Mouse (Mus musculus): ENCODE measurements around the gene Hist1h1d. TPM values are rescaled to one million over a fixed set of nuclear protein-coding genes. Genes with fewer than 3 reads are reported as not detected.
A peak's percentile ranks its signal among the peaks of the same experiment; 100 is the strongest.
"Not testable (repeated sequence)": the region's sequence is repeated elsewhere in the genome, so short reads cannot be mapped to it uniquely, and the experiment has no call there.

The Hist1h1d gene
- polyA plus RNA-seq, 1 experiment = 0.04 TPM

- no peak overlapping the region for H3K4me3 ChIP-seq (ENCODE audit: insufficient read depth, low read length)
- H3K27ac ChIP-seq (ENCODE audit: insufficient read depth, low read length) = no peak overlapping the region
- H3K4me1 ChIP-seq (ENCODE audit: control insufficient read depth, insufficient read depth, low read length) = peaks cover 1% of the 10 kb centered on the region; the same call in 1 of the 2 replicates
- no peak for TF ChIP-seq CTCF (IDR thresholded peaks at IDR 0.05; ENCODE audit: extremely low read depth, insufficient read depth, low read length)
- TF ChIP-seq POLR2A (IDR thresholded peaks at IDR 0.05; ENCODE audit: extremely low read depth, insufficient read depth, low read length) = no peak
Measured at GRCm38 (mm10) chr13:23529005-23529404, 24.1 kb upstream of the Hist1h1d start.

GRCm38 (mm10) chr13:23529480-23530165 lies 23.4 kb upstream of the Hist1h1d start:
- TF ChIP-seq POLR2A (IDR thresholded peaks at IDR 0.05; ENCODE audit: extremely low read depth, insufficient read depth, low read length) (no peak), CTCF (IDR thresholded peaks at IDR 0.05; ENCODE audit: extremely low read depth, insufficient read depth, low read length) (no peak)
- H3K4me3 ChIP-seq (ENCODE audit: insufficient read depth, low read length) = peak overlapping the region; percentile 47; the same call in 1 of the 2 replicates
- H3K27ac ChIP-seq (ENCODE audit: insufficient read depth, low read length) = no peak overlapping the region
- H3K4me1 ChIP-seq (ENCODE audit: control insufficient read depth, insufficient read depth, low read length) = peaks cover 4% of the 10 kb centered on the region; the same call in 1 of the 2 replicates

DNA sequence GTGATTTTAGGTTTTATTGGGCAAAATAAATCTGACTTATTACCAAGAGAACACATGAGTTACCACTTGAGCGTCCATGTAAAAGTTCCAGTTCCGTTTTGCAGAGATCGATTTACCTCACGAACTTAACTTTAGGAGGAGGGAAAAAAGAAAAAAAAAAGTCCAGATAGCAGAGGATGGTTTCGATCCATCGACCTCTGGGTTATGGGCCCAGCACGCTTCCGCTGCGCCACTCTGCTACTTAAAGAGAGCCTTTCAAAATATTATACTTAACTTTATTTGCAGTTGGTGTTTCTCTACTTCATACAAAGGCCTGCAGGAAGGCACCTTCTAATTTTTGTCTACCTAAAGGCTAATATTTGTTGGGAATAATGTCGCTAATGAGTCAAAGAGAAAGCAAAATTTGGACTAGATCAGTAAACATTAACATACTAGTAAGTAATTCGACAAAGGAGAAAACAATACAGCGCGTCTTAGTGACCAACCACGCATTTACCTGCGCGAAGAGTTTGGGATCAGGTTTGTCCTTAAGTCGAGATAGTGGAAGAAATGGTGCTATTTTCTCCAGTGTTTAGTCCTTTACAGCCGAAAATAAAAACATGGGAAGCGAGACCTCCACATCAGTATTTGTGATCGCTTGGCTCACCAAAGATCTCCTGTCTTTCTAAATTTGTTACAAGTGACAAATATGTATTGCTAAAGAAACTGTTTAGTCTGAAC lies 22.7 kb upstream of the Hist1h1d start:
- Histone ChIP-seq H3K27ac (ENCODE audit: insufficient read depth, low read length) (peak overlapping the region; percentile 67), H3K4me3 (ENCODE audit: insufficient read depth, low read length) (peak overlapping the region; percentile 47), H3K4me1 (ENCODE audit: control insufficient read depth, insufficient read depth, low read length) (peaks cover 4% of the 10 kb centered on the region; the same call in 1 of the 2 replicates)
- TF ChIP-seq CTCF (IDR thresholded peaks at IDR 0.05; ENCODE audit: extremely low read depth, insufficient read depth, low read length) = no peak
- TF ChIP-seq POLR2A (IDR thresholded peaks at IDR 0.05; ENCODE audit: extremely low read depth, insufficient read depth, low read length) = no peak

- TF ChIP-seq CTCF (IDR thresholded peaks at IDR 0.05; ENCODE audit: extremely low read depth, insufficient read depth, low read length) (no peak), POLR2A (IDR thresholded peaks at IDR 0.05; ENCODE audit: extremely low read depth, insufficient read depth, low read length) (peak; percentile 99)
- H3K4me1 ChIP-seq (ENCODE audit: control insufficient read depth, insufficient read depth, low read length) = peaks cover 4% of the 10 kb centered on the region; the same call in 1 of the 2 replicates
- H3K4me3 ChIP-seq (ENCODE audit: insufficient read depth, low read length) = peak within 1 kb of the TSS; percentile 47
- H3K27ac ChIP-seq (ENCODE audit: insufficient read depth, low read length) = peak within 1 kb of the TSS; percentile 76
Measured at GRCm38 (mm10) chr13:23530901-23531875, 21.9 kb upstream of the Hist1h1d start, which contains the start of gene Hist1h4h. TSS of gene Hist1h4h (plus strand) at chr13:23531050.

GRCm38 (mm10) chr13:23532262-23533075 lies 20.6 kb upstream of the Hist1h1d start:
- TF ChIP-seq CTCF (IDR thresholded peaks at IDR 0.05; ENCODE audit: extremely low read depth, insufficient read depth, low read length) = no peak
- no peak for TF ChIP-seq POLR2A (IDR thresholded peaks at IDR 0.05; ENCODE audit: extremely low read depth, insufficient read depth, low read length)
- H3K4me1 ChIP-seq (ENCODE audit: control insufficient read depth, insufficient read depth, low read length) = peaks cover 4% of the 10 kb centered on the region; the same call in 1 of the 2 replicates
- no peak overlapping the region; the same call in 1 of the 2 replicates for H3K4me3 ChIP-seq (ENCODE audit: insufficient read depth, low read length)
- no peak overlapping the region for H3K27ac ChIP-seq (ENCODE audit: insufficient read depth, low read length)

- not testable (repeated sequence) for H3K4me1 ChIP-seq (ENCODE audit: control insufficient read depth, insufficient read depth, low read length); H3K27ac ChIP-seq (ENCODE audit: insufficient read depth, low read length)
- H3K4me3 ChIP-seq (ENCODE audit: insufficient read depth, low read length) = peak within 1 kb of the TSS; percentile 25
Measured at GRCm38 (mm10) chr13:23533560-23534367, 19.3 kb upstream of the Hist1h1d start, which contains the start of gene Hist1h2af. TSS of gene Hist1h2af (plus strand) at chr13:23533906.

DNA sequence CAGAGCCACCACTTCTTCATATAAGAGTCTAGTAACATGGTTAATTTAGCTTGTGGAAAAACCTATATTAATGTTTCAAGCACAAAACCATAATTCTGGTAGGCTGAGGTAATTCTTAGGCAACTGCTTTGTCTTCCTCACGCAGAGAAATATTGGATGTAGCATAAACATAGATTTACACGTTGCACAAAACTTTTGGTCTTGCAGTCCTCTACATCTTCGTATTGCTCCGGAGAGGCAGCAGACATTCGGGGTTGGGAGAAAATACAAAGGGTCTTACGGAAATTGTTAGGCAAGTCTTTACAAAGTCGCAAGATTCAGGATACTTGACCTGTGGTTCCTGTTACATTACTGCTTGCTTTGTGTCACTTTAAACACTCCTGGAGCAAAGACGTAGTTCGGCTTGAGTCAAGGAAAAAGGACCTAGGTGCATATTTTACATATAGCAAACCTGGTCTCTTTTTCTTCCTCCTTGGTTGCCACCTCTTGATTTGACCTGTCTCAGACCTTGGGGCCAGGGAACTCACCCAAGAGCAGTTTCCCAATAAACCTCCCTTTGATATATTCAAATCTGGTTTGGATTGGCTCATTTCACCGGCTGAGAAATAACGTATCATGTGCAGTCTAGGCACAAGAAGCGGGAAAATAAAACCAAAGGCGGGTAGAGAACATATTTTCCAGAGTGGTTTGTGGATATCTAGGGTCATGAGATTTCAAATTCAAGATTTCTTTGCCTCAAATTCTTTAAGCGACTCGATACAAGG lies 18.5 kb upstream of the Hist1h1d start:
- H3K4me3 ChIP-seq (ENCODE audit: insufficient read depth, low read length) = peak overlapping the region; percentile 24; the same call in 1 of the 2 replicates
- no peak overlapping the region for H3K27ac ChIP-seq (ENCODE audit: insufficient read depth, low read length)
- TF ChIP-seq POLR2A (IDR thresholded peaks at IDR 0.05; ENCODE audit: extremely low read depth, insufficient read depth, low read length) = no peak
- no peak for TF ChIP-seq CTCF (IDR thresholded peaks at IDR 0.05; ENCODE audit: extremely low read depth, insufficient read depth, low read length)
- H3K4me1 ChIP-seq (ENCODE audit: control insufficient read depth, insufficient read depth, low read length) = peaks cover 4% of the 10 kb centered on the region; the same call in 1 of the 2 replicates

DNA sequence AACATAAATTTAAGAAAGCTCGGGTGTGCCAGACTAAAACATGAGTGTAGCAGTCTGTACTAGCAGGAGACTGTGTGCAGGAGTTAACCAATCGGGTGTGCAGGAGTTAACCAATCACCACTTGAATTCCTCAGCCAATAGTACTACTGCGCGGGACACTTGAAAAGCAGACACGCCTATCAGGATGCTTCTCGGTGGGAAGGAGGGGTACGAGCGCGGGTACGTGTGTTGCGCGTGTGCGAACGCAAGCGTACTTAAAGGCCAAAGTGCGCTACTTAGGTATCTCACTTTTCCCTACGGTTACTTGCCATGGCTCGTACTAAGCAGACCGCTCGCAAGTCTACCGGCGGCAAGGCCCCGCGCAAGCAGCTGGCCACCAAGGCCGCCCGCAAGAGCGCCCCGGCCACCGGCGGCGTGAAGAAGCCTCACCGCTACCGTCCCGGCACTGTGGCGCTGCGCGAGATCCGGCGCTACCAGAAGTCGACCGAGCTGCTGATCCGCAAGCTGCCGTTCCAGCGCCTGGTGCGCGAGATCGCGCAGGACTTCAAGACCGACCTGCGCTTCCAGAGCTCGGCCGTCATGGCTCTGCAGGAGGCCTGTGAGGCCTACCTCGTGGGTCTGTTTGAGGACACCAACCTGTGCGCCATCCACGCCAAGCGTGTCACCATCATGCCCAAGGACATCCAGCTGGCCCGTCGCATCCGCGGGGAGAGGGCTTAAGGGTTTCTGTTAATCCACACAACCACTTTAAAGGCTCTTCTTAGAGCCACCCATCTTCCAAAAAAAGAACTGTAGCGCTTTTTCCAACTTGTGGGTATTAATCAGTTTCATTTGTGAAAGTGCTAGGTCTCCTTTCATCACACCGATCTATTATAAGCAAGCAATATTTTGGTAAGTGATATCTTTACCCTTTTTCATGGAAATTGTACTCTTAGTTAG lies 17.7 kb upstream of the Hist1h1d start, which contains the start of gene Hist1h3g:
TSS of gene Hist1h3g (plus strand) at position 286 of the 939 bp plus-strand sequence.
- H3K4me3 ChIP-seq (ENCODE audit: insufficient read depth, low read length) = peak within 1 kb of the TSS; percentile 24
- not testable (repeated sequence) for H3K4me1 ChIP-seq (ENCODE audit: control insufficient read depth, insufficient read depth, low read length); H3K27ac ChIP-seq (ENCODE audit: insufficient read depth, low read length)

Data from cortical plate, adult 2 months (tissue).